Comparison of ENCODE assay signal across 32 mouse cellular contexts in genomic region chr13:30400621-30401020, GRCm38 (mm10).
DNase-seq lines count a peak whose midpoint lies in the region; ATAC-seq and TF ChIP-seq lines count a peak whose summit lies in the region.
"Had no signal": no experiment of that assay in that cellular context is flagged by ENCODE, and none has a peak within 500 bp of the region (broad histone marks: within the 10 kb centered on the region; RNA-seq: fewer than 3 reads in every experiment).

No protein-coding gene starts in this region.

- H3K4me2 ChIP-seq in hindbrain, postnatal 0 days (ENCODE audit: low read depth, low read length), result no peak overlapping the region
- H3K4me2 ChIP-seq in midbrain, embryonic 16.5 days (ENCODE audit: low read length), result no peak overlapping the region
- H3K4me2 ChIP-seq in midbrain, embryonic 15.5 days, result no peak overlapping the region
- no peak overlapping the region for H3K4me2 ChIP-seq in intestine, postnatal 0 days (replicated peaks; ENCODE audit: low read depth)
- H3K4me2 ChIP-seq: embryonic facial prominence, embryonic 12.5 days; heart, embryonic 13.5 days; limb, embryonic 15.5 days; liver, embryonic 13.5 days; neural tube, embryonic 13.5 days had no signal

- CTCF ChIA-PET in Patski (lab: Charles Lee), result no interaction called here

- no peaks in the 10 kb centered on the region for H3K4me1 ChIP-seq in hindbrain, postnatal 0 days (ENCODE audit: insufficient read depth, low read length)
- no peaks in the 10 kb centered on the region for H3K4me1 ChIP-seq in hindbrain, embryonic 10.5 days (replicated peaks)
- no peaks in the 10 kb centered on the region for H3K4me1 ChIP-seq in midbrain, embryonic 16.5 days (ENCODE audit: control insufficient read depth, insufficient read depth, low read length)
- no peaks in the 10 kb centered on the region for H3K4me1 ChIP-seq in midbrain, embryonic 15.5 days
- no peaks in the 10 kb centered on the region for H3K4me1 ChIP-seq in intestine, postnatal 0 days (replicated peaks; ENCODE audit: control insufficient read depth, insufficient read depth, low read length)
- H3K4me1 ChIP-seq: embryonic facial prominence, embryonic 12.5 days; heart, embryonic 13.5 days; liver, embryonic 13.5 days; megakaryocyte, embryonic 14.5 days; neural tube, embryonic 13.5 days had no signal

- no peaks in the 10 kb centered on the region for H3K27me3 ChIP-seq in hindbrain, postnatal 0 days (ENCODE audit: insufficient read depth, low read length)
- H3K27me3 ChIP-seq in hindbrain, embryonic 10.5 days (ENCODE audit: insufficient read depth, poor library complexity, severe bottlenecking), result no peaks in the 10 kb centered on the region
- H3K27me3 ChIP-seq in midbrain, embryonic 16.5 days (ENCODE audit: control insufficient read depth, insufficient read depth, low read depth, low read length), result no peaks in the 10 kb centered on the region
- no peaks in the 10 kb centered on the region for H3K27me3 ChIP-seq in midbrain, embryonic 15.5 days (replicated peaks)
- no peaks in the 10 kb centered on the region for H3K27me3 ChIP-seq in Patski
- no peaks in the 10 kb centered on the region for H3K27me3 ChIP-seq in intestine, postnatal 0 days (replicated peaks; ENCODE audit: control insufficient read depth, insufficient read depth, low read length)
- H3K27me3 ChIP-seq: embryonic facial prominence, embryonic 12.5 days; heart, embryonic 13.5 days; limb, embryonic 15.5 days; liver, embryonic 13.5 days; megakaryocyte, embryonic 14.5 days; neural tube, embryonic 13.5 days had no signal

- H3K36me3 ChIP-seq in hindbrain, postnatal 0 days (ENCODE audit: insufficient read depth, low read length), result no peaks in the 10 kb centered on the region
- H3K36me3 ChIP-seq in hindbrain, embryonic 10.5 days, result no peaks in the 10 kb centered on the region
- H3K36me3 ChIP-seq in midbrain, embryonic 16.5 days (ENCODE audit: control insufficient read depth, insufficient read depth, low read length), result no peaks in the 10 kb centered on the region
- no peaks in the 10 kb centered on the region for H3K36me3 ChIP-seq in midbrain, embryonic 15.5 days (replicated peaks)
- H3K36me3 ChIP-seq in intestine, postnatal 0 days (ENCODE audit: control insufficient read depth, insufficient read depth), result no peaks in the 10 kb centered on the region
- H3K36me3 ChIP-seq: embryonic facial prominence, embryonic 12.5 days; forebrain, embryonic 10.5 days; G1E; heart, embryonic 13.5 days; limb, embryonic 15.5 days; liver, embryonic 13.5 days; neural tube, embryonic 13.5 days had no signal

- peak; percentile 18 to 20 for DNase-seq in cerebellum, postnatal 10 days
- no peak for DNase-seq in cerebellum, postnatal 14 days
- DNase-seq in hindbrain, postnatal 0 days (ENCODE audit: low spot score), result peak; percentile 2
- DNase-seq in hindbrain, embryonic 10.5 days (ENCODE audit: low spot score), result no peak
- DNase-seq in Patski (ENCODE audit: low read depth, low spot score), result peak; percentile 43
- DNase-seq: adrenal gland, postnatal 14 days; cerebellum, adult 11-12 months; cerebellum, adult 9-11 months; forebrain, postnatal 0 days; gastrocnemius, postnatal 10 days; heart, postnatal 10 days; kidney, postnatal 4 days; liver, embryonic 13.5 days; lung, adult 18-20 months; lung, postnatal 4 days; right cerebral cortex, adult 18-20 months; spleen, adult 18-20 months; thymus, adult 18-20 months; thymus, postnatal 25 days had no signal

- no peak for TF ChIP-seq CTCF in hindbrain, postnatal 0 days (IDR thresholded peaks at IDR 0.05; ENCODE audit: low read depth)
- no peak for TF ChIP-seq CTCF in Patski (IDR thresholded peaks at IDR 0.05)
- TF ChIP-seq CTCF in intestine, postnatal 0 days (IDR thresholded peaks at IDR 0.05; ENCODE audit: low read depth), result no peak

- WGBS in hindbrain, postnatal 0 days, result 38% methylated on average over 8 of the region's 8 CpGs
- 57% methylated on average over 8 of the region's 8 CpGs for WGBS in hindbrain, embryonic 10.5 days
- WGBS in midbrain, embryonic 16.5 days, result 37% methylated on average over 8 of the region's 8 CpGs
- 37% methylated on average over 8 of the region's 8 CpGs for WGBS in midbrain, embryonic 15.5 days
- WGBS in intestine, postnatal 0 days, result 81% methylated on average over 8 of the region's 8 CpGs

- H3K27ac ChIP-seq in hindbrain, postnatal 0 days, result no peak overlapping the region
- H3K27ac ChIP-seq in hindbrain, embryonic 10.5 days, result no peak overlapping the region
- no peak overlapping the region for H3K27ac ChIP-seq in midbrain, embryonic 16.5 days (ENCODE audit: low read length)
- H3K27ac ChIP-seq in midbrain, embryonic 15.5 days, result no peak overlapping the region
- no peak overlapping the region for H3K27ac ChIP-seq in intestine, postnatal 0 days (ENCODE audit: low read depth, low read length)
- H3K27ac ChIP-seq: embryonic facial prominence, embryonic 12.5 days; forebrain, embryonic 10.5 days; heart, embryonic 13.5 days; kidney, postnatal 0 days; limb, embryonic 15.5 days; liver, embryonic 13.5 days; neural tube, embryonic 13.5 days had no signal

- no peaks in the 10 kb centered on the region for H3K9me3 ChIP-seq in hindbrain, postnatal 0 days (ENCODE audit: low read length)
- no peaks in the 10 kb centered on the region for H3K9me3 ChIP-seq in hindbrain, embryonic 10.5 days
- H3K9me3 ChIP-seq in midbrain, embryonic 16.5 days (replicated peaks; ENCODE audit: control insufficient read depth, low read length, poor library complexity, severe bottlenecking), result no peaks in the 10 kb centered on the region
- no peaks in the 10 kb centered on the region for H3K9me3 ChIP-seq in midbrain, embryonic 15.5 days
- no peaks in the 10 kb centered on the region for H3K9me3 ChIP-seq in intestine, postnatal 0 days (ENCODE audit: control insufficient read depth)
- H3K9me3 ChIP-seq: embryonic facial prominence, embryonic 12.5 days; forebrain, embryonic 10.5 days; G1E; heart, embryonic 13.5 days; limb, embryonic 15.5 days; liver, embryonic 13.5 days; neural tube, embryonic 13.5 days had no signal

- no peak overlapping the region for H3K9ac ChIP-seq in hindbrain, postnatal 0 days (replicated peaks; ENCODE audit: low read length)
- no peak overlapping the region for H3K9ac ChIP-seq in midbrain, embryonic 16.5 days (ENCODE audit: low read depth, low read length)
- no peak overlapping the region for H3K9ac ChIP-seq in midbrain, embryonic 15.5 days
- H3K9ac ChIP-seq in intestine, postnatal 0 days (ENCODE audit: low read depth, low read length), result no peak overlapping the region
- H3K9ac ChIP-seq: embryonic facial prominence, embryonic 12.5 days; forebrain, postnatal 0 days; heart, embryonic 13.5 days; limb, embryonic 15.5 days; liver, embryonic 13.5 days; neural tube, embryonic 13.5 days had no signal

- H3K4me3 ChIP-seq in hindbrain, postnatal 0 days (ENCODE audit: low read length), result no peak overlapping the region
- no peak overlapping the region for H3K4me3 ChIP-seq in hindbrain, embryonic 10.5 days
- H3K4me3 ChIP-seq in midbrain, embryonic 16.5 days (ENCODE audit: low read depth, low read length), result no peak overlapping the region
- no peak overlapping the region for H3K4me3 ChIP-seq in midbrain, embryonic 15.5 days
- no peak overlapping the region for H3K4me3 ChIP-seq in intestine, postnatal 0 days (ENCODE audit: low read depth, low read length)
- H3K4me3 ChIP-seq: embryonic facial prominence, embryonic 12.5 days; forebrain, embryonic 10.5 days; heart, embryonic 13.5 days; limb, embryonic 15.5 days; liver, embryonic 13.5 days; megakaryocyte, embryonic 14.5 days; neural tube, embryonic 13.5 days had no signal

- ATAC-seq in hindbrain, postnatal 0 days, result no peak
- ATAC-seq in midbrain, embryonic 16.5 days, result 0 out of 2 replicates have a peak, but pooled peaks have one; percentile 21
- ATAC-seq in midbrain, embryonic 15.5 days (replicated peaks), result no peak
- ATAC-seq in Patski, result peak; percentile 30
- no peak for ATAC-seq in intestine, postnatal 0 days
- ATAC-seq: forebrain, postnatal 0 days; intestine, embryonic 16.5 days; lung, postnatal 0 days had no signal

- in situ Hi-C loops in Patski (cut with MboI; ENCODE audit: low pct_unique_long_range_greater_than_20kb), result no loop called here

- POLR2A ChIA-PET in Patski (lab: Charles Lee), result no interaction called here

Comparison
In these comparisons a context has a peak if more than half of its experiments do, and no peak if none do; other contexts are left out.
1. DNase-seq: peak in cerebellum, postnatal 10 days (2 of 2), hindbrain, postnatal 0 days (single experiment) and Patski (single experiment); none in cerebellum, postnatal 14 days (0 of 2) and hindbrain, embryonic 10.5 days (single experiment).
2. ATAC-seq: peak in midbrain, embryonic 16.5 days (single experiment) and Patski (single experiment); none in hindbrain, postnatal 0 days (single experiment), midbrain, embryonic 15.5 days (single experiment) and intestine, postnatal 0 days (single experiment).